Mouse (Mus musculus): ENCODE results near the gene Gm37240. TPM values are rescaled to one million over a fixed set of nuclear protein-coding genes. Genes with fewer than 3 reads are reported as not detected.

The Gm37240 gene
- 1.0 and 1.1 TPM in 2 replicates for polyA plus RNA-seq (2011; ENCODE audit: insufficient read depth, insufficient read length, low replicate concordance, missing spikeins)

GRCm38 (mm10) chr3:85887239-85887827 lies at the start of gene Gm37240, which contains the start of gene Glt28d2:
Gene Gm37240, minus strand, starts transcription at chr3:85887518.
Gene Glt28d2, minus strand, starts transcription at chr3:85887516.
- Histone ChIP-seq H3K4me1 (ENCODE audit: control insufficient read depth, insufficient read depth, low read length) (peaks cover 2% of the 10 kb centered on the region; the same call in 1 of the 2 replicates), H3K4me3 (replicated peaks; ENCODE audit: control insufficient read depth, low read depth, low read length) (peak within 1 kb of the TSS; percentile 54), H3K27ac (ENCODE audit: control insufficient read depth, insufficient read depth, low read depth, low read length, poor library complexity) (no peak within 1 kb of the TSS; the same call in 1 of the 2 replicates)
- WGBS, result 2% methylated on average over 48 of the region's 48 CpGs
- TF ChIP-seq CTCF (IDR thresholded peaks at IDR 0.05; ENCODE audit: control insufficient read depth, insufficient read depth, low read length) (no peak), POLR2A (IDR thresholded peaks at IDR 0.05; ENCODE audit: borderline replicate concordance, control insufficient read depth, low read depth, low read length) (no peak)

- Histone ChIP-seq H3K4me3 (replicated peaks; ENCODE audit: control insufficient read depth, low read depth, low read length) (no peak overlapping the region), H3K27ac (ENCODE audit: control insufficient read depth, insufficient read depth, low read depth, low read length, poor library complexity) (no peak overlapping the region), H3K4me1 (ENCODE audit: control insufficient read depth, insufficient read depth, low read length) (no peaks in the 10 kb centered on the region)
- TF ChIP-seq POLR2A (IDR thresholded peaks at IDR 0.05; ENCODE audit: borderline replicate concordance, control insufficient read depth, low read depth, low read length) (no peak), CTCF (IDR thresholded peaks at IDR 0.05; ENCODE audit: control insufficient read depth, insufficient read depth, low read length) (no peak)
- 56% methylated on average over 5 of the region's 5 CpGs for WGBS
These were observed 46.3 kb upstream of the Gm37240 start for GRCm38 (mm10) chr3:85933586-85933985.

- Histone ChIP-seq H3K27ac (ENCODE audit: control insufficient read depth, insufficient read depth, low read depth, low read length, poor library complexity) (no peak overlapping the region), H3K4me1 (ENCODE audit: control insufficient read depth, insufficient read depth, low read length) (no peaks in the 10 kb centered on the region), H3K4me3 (replicated peaks; ENCODE audit: control insufficient read depth, low read depth, low read length) (no peak overlapping the region)
- 73% methylated on average over 6 of the region's 6 CpGs for WGBS
- TF ChIP-seq CTCF (IDR thresholded peaks at IDR 0.05; ENCODE audit: control insufficient read depth, insufficient read depth, low read length), result no peak
- TF ChIP-seq POLR2A (IDR thresholded peaks at IDR 0.05; ENCODE audit: borderline replicate concordance, control insufficient read depth, low read depth, low read length), result no peak
These were observed 44.5 kb upstream of the Gm37240 start for GRCm38 (mm10) chr3:85931859-85932258.

DNA sequence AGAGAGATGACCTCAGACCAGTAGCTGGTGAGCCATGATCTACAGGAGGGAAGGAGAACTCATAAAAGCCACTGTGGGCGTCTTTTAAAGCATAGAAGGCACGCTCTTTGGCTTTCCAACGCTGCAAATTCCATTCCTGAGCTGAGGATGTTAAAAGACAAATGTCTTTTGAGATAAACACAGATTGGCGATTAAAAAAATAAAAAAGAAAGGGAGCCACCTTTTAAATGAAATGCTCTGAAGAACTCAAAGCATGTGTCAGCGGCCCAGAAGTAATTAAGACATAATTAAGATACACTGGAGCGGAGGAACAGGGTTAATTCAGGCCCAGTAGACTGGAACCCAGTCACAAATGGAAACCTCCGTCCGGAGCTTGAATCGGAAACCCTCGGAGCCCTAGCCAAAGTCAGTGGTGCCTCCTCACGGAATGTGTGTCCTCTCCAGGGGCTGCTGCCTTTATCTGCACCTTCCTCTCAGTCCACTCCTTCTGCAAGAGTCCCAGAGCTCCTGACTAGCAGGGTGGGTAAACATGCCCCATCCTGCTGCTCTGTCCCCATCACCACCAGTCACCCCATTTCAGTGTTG lies 43.4 kb upstream of the Gm37240 start:
- no peaks in the 10 kb centered on the region for H3K4me1 ChIP-seq (ENCODE audit: control insufficient read depth, insufficient read depth, low read length)
- TF ChIP-seq POLR2A (IDR thresholded peaks at IDR 0.05; ENCODE audit: borderline replicate concordance, control insufficient read depth, low read depth, low read length) (no peak), CTCF (IDR thresholded peaks at IDR 0.05; ENCODE audit: control insufficient read depth, insufficient read depth, low read length) (no peak)
- H3K27ac ChIP-seq (ENCODE audit: control insufficient read depth, insufficient read depth, low read depth, low read length, poor library complexity), result no peak overlapping the region
- H3K4me3 ChIP-seq (replicated peaks; ENCODE audit: control insufficient read depth, low read depth, low read length), result no peak overlapping the region
- 85% methylated on average over 11 of the region's 11 CpGs for WGBS

DNA sequence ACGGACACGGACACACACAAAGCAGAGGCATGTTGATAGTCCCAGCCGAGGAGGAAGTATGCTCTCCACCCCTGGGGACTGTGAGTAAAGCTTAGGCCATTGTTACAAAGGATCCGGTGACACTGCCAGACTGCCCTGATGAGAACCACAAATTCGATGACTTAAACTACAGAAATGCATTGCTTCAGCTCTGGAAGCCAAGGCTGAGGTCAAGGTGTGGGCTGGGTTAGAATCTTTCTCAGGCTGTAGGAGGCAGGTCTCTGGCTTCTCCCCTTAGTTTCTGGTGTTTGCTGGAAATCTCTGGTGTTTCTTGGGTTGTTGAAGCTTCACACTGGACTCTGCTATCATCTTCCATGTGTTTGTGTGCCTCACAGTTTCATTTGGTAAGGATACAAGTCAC lies 42.4 kb upstream of the Gm37240 start:
- H3K4me3 ChIP-seq (replicated peaks; ENCODE audit: control insufficient read depth, low read depth, low read length), result no peak overlapping the region
- TF ChIP-seq CTCF (IDR thresholded peaks at IDR 0.05; ENCODE audit: control insufficient read depth, insufficient read depth, low read length) (no peak), POLR2A (IDR thresholded peaks at IDR 0.05; ENCODE audit: borderline replicate concordance, control insufficient read depth, low read depth, low read length) (no peak)
- no peaks in the 10 kb centered on the region for H3K4me1 ChIP-seq (ENCODE audit: control insufficient read depth, insufficient read depth, low read length)
- WGBS, result 50% methylated on average over 5 of the region's 5 CpGs
- no peak overlapping the region for H3K27ac ChIP-seq (ENCODE audit: control insufficient read depth, insufficient read depth, low read depth, low read length, poor library complexity)

DNA sequence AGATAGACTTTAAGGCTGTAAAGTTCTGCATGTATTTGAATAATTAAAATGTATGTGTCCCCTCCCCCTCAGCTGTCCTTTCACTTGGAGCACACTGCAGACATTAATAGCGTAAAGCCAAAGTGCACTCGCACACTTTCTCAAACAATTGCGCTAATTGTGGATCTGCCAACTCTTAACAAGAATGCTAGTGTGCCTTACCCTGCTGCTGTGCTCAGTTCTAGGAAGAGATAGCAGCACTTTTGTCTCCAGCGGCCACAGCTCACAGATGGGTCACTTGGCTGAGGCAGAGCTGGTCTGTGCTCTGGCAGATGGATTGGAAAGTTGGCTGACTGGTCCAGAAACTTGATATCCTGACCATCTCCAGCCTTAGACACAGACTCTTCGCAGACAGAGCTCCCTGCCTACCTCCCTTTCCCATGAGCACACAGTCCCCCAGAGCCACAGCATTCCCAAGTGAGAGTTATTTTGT lies 40.9 kb upstream of the Gm37240 start:
- TF ChIP-seq CTCF (IDR thresholded peaks at IDR 0.05; ENCODE audit: control insufficient read depth, insufficient read depth, low read length), result no peak
- TF ChIP-seq POLR2A (IDR thresholded peaks at IDR 0.05; ENCODE audit: borderline replicate concordance, control insufficient read depth, low read depth, low read length), result no peak
- Histone ChIP-seq H3K4me1 (ENCODE audit: control insufficient read depth, insufficient read depth, low read length) (no peaks in the 10 kb centered on the region), H3K27ac (ENCODE audit: control insufficient read depth, insufficient read depth, low read depth, low read length, poor library complexity) (no peak overlapping the region), H3K4me3 (replicated peaks; ENCODE audit: control insufficient read depth, low read depth, low read length) (no peak overlapping the region)
- 85% methylated on average over 5 of the region's 5 CpGs for WGBS

- H3K4me3 ChIP-seq (replicated peaks; ENCODE audit: control insufficient read depth, low read depth, low read length), result no peak overlapping the region
- no peaks in the 10 kb centered on the region for H3K4me1 ChIP-seq (ENCODE audit: control insufficient read depth, insufficient read depth, low read length)
- WGBS, result 86% methylated on average over 9 of the region's 9 CpGs
- no peak overlapping the region for H3K27ac ChIP-seq (ENCODE audit: control insufficient read depth, insufficient read depth, low read depth, low read length, poor library complexity)
- TF ChIP-seq POLR2A (IDR thresholded peaks at IDR 0.05; ENCODE audit: borderline replicate concordance, control insufficient read depth, low read depth, low read length), result no peak
- TF ChIP-seq CTCF (IDR thresholded peaks at IDR 0.05; ENCODE audit: control insufficient read depth, insufficient read depth, low read length), result no peak
These were observed 40.0 kb upstream of the Gm37240 start for GRCm38 (mm10) chr3:85927296-85927695.
